Mouse (Mus musculus): ENCODE data around the gene Atl2.

Atl2 gene

DNA sequence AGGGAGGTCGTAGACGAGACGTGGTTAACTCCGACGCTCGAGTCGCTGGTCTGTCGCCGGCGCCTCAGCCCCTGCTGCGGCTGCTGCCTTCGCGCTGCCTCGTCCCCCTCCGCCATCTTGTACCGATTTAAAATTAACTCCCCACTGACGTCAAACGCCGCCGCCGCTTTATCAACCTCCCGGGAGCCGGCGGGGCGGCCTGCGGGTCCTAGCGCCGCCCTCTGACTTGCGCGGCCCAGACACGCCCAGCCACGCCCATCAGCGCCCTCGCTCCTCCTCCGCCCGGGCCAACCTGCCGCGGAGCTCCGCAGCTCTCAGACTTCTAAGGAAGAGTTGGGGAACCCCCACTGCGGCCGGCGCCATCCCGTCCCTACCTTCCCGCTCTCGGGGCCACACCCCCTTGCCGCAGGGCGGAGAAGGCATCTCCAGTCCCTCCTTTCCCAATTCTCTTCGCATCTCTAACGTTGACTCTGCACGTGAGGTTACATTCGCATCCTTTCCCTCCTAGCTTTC is at the start of gene Atl2:
Gene Atl2 (minus strand): TSS at position 213 of the 513 bp plus-strand sequence.
- peak; percentile 85 for DNase-seq (ENCODE audit: low read depth, low spot score)

DNA sequence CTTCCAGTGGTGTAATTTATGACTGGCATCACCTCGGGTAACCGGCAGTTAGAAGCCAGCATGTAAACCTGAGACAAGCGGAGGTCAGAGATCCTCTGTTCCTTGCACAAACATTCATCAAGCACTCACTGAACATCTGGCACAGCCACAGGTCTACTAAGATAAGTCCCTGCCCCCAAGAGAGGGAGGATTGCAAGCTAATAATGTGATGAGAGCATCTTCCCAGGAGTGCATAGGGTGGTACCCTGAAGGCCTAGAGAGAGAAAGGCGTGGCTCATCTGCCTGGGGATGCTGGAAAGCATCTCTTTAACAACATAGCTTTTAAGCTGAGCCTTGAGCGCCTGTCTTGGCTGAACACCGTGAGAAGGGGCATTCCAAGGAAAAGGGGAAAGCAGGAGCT is 48.9 kb upstream of the Atl2 start:
- DNase-seq (ENCODE audit: low read depth, low spot score), result no peak

DNA sequence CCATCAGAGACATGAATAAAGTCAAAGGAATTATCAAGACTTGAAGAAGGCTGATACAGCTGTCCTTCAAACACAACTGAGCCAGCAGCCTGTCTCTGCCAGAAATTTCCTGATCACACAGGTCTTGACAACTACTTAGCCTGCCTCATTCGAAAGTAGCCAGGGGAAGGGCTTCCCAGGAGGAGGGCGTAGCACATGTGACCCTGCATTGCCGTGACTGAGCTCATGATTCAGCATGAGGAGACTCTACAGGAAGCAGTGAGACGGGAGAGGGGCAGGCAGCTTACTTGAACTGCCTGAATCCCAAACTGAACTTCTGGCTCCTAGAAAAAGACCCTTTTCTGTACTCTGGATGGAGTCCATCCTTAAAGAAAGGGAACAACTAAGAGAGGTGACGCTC is 46.5 kb upstream of the Atl2 start:
- DNase-seq (ENCODE audit: low read depth, low spot score), result no peak

DNA sequence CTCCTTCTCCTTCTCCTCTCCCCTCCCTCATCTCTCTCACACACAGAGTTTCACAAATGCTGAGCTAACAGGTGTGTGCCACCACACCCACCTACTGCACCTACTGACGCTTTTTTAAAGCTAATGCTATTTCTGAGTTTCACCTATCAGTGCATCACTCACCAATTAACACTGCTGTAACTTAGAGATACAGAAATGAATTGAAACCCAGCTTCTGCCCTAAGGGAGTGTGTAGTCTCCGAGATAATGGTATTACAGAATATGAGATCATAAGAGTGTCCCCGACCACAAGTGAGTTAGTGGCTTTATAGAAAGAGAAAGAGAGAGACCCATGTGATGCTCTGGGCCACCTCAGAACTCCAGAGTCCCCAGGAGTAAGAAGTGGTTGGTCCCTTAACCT is 43.2 kb upstream of the Atl2 start:
- no peak for DNase-seq (ENCODE audit: low read depth, low spot score)

DNA sequence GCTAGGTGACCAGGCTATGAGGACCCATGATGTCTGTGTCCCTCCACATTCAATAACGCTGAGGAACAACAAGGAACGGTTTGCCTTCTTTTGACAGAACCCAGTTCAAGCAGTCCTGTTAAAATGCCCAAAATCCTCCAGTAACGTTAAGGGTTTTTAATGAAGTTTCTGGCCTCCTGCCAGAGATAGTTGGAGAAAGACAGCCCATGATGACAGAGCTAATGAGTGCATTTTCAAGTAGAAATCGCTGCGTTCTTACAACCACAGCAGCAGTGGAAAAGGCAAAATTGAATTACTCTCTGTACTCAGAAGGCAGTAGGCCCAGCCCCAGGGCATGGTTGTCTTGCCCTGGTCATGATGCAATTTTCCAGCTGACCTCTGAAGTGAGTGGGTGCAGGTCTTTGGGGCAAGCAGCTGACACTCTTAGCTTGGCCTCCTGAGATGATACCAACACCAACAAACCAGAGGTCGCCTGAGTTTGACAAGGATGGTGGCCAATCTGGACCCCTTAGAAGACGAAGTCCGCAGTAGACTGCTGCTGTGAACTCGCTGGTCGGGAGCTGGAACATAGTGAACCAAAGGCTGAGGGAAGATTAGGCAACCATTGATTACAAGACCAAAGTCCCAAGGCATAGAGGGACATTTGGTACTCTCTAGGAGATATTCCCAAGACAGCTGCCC is 42.1 kb upstream of the Atl2 start:
- no peak for DNase-seq (ENCODE audit: low read depth, low spot score)

DNA sequence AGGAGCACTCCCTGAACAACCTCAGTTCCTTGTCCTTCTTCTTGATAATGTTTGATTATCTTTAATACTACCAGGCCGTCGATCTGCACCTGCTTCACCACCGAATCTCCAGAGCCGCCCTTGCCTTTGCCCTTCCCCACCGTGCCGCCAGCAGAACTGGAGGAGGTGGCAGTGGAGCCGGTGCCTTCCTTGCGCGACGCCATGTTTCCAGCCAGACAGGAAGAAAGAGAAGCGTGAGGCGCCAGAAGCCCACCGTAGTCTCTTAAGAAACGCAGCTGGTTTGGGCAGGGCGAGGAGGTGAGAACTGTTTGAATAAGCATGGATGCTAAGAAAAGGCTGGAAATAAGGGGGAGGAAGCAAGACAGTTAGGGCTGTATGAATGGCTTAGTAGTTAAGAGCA is 38.4 kb upstream of the Atl2 start:
- DNase-seq (ENCODE audit: low read depth, low spot score), result no peak

DNA sequence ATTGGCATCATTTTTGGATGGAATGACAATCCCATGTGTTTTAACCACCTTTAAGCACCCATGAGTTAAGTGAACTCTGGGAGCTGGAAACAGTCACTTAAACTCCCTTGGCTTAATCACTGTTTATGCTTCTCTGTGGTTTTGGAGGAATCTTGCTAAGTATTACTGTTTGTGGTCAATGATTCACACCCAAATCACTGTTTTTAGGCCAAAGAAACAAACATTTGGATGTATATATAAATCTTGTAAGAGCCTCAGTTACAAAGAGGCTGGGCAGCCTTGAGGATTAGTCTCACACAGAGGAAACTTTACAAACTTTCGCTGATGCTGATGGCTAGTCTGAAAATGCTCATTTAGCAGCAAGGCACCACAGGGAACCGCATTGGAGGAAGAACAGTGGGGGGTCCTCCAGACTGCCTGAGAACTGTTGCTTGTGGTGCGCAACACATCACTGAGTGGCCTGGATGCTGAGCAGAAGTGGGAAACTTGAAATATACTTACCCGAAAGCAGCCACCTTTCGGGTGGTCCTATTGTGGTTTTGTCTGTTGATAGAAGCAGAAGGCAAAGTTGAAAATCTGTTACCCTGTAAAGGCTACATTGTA is 36.9 kb upstream of the Atl2 start:
- no peak for DNase-seq (ENCODE audit: low read depth, low spot score)

DNA sequence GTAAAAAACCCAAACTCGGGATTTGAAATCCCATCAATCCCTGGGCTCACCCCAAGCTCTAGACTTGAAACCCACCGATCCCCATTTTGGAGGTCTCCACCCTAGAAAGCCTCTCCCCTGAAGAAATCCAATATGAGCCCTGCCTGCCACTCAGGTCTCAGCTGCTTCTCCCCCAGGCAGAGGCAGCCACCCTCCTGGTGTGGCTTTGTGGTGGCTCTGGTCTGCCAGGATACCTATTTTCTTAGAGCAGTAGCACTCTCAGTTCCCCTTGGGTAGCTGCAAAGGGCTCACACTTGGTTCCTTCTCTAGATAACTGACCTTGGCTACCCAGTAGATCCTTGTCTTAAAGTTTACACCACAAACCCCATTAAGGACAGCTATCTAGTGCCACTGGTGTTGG is 31.2 kb upstream of the Atl2 start:
- no peak for DNase-seq (ENCODE audit: low read depth, low spot score)

DNA sequence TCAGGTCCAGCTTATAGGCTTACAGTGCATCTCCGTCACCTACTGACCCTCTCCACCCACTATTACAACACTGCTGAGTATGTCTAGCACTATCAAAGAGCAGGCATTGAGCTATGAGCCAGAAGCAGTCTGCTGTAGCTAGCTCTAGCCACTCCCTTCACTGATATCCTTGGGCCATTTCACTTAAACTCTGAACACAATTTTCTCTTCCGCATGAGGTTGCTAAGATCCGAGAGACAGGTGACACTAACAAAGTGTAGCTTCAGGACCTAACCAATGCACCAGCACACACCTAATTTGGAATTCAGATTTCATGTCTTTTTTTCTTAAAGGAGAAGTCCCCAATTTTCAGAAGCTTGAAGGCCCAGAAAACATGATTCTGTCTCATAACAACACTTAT is 30.6 kb upstream of the Atl2 start:
- DNase-seq (ENCODE audit: low read depth, low spot score), result no peak

DNA sequence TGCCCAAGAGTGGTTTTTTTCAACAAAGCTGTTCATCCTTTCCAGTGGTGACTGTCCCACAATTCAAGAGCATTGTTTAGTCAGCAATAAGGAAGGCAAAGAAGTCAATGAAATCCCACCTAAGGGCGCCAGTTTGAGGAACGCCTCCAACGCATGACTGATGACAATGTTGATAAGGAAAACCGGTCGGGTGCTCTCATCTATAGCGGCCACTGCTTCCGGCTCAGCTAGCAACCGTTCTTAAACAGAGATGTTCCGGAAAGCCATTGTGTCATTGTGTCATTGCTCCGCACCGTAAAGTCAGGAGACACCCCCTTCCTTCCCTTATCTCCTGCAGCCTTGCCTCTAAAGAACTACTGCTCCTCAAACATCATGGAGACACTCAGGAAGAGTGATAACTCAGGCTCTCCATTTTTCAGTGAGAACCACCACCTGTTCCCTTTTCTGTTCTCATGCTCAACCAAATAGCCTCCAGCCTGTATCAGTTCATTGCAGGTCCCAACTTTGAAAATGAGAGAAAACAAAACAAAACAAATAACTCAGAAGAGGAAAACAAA is 30.0 kb upstream of the Atl2 start:
- no peak for DNase-seq (ENCODE audit: low read depth, low spot score)

DNA sequence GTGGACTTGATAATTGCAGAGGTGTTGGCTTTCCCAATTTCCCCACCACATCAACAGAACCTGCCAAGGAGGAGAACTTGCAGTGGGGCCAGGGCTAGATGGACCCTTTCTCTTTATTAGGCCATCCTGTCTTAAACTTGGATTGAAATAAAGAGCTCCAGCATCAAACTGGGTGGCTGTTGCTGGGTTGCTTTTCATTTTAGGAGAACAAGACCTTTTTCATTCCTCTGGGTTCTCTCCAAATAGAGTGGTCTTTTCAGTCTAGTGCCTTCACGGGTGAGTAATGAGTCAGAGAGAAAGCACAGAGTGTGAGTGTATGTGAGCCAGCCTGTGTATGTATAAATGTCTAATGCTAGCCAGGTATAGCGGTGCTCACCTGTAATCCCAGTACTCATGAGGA is 24.4 kb upstream of the Atl2 start:
- DNase-seq (ENCODE audit: low read depth, low spot score), result no peak

DNA sequence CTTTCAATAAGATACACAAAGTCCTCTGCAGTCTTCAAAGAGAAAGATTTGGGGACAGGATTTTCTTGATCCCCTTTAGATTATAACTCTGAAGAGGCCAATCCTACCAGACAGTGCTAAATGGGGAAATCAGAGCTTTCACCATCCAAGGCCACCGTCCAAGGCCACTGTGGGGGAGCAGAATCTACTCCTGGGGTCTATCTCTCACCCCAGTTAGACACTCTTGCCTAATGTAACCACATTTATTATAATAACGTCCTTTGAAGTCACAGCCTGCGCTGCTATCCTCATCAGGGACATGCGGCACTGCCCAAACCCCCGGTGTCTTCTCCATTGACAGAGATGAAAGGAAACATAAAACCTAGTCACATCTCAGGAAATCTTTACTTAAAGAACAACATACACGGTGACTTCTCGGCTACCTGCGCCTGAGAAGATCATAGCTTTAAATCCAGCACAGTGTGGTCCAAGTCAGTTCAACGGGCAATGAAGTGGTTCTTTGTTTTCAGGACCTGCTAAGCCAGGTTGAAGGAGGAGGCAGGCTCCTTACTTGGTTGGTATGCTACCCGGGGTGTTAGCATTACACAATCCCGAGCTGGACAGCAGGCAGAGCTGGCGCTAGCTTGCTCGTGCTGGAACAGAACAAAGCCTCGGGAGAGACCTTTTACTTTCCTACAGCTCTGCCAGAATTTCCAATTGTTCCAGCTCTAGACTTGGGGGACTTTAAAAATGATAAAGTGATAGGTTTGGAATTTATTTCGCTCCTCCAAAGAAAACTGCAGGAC is 23.8 kb upstream of the Atl2 start:
- no peak for DNase-seq (ENCODE audit: low read depth, low spot score)

DNA sequence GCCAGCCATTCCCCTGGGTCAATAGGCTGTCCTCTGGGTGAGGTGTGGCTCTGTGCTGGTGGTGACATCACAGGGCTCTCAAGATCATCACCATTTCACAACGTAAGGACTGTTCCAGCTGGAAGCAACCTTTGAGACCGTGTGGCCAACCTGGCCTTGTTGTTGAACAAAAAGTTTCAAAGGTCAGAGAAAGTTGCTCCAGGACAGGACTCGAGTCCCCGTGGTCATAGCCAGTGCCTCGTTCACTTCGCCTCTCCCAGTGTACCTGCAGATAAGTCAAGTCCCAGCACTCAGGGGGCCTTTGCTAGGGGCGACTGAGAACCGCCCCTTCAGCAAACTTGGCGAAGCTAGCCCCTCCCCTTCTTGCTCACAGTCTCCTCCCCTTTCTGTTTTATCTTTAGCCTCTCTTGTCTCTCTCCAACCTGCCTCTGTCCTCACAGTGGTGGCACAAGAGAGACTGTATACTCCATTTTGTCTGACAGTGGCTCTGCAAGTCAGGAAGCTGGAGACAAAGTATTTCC is 22.6 kb upstream of the Atl2 start:
- DNase-seq (ENCODE audit: low read depth, low spot score), result no peak

DNA sequence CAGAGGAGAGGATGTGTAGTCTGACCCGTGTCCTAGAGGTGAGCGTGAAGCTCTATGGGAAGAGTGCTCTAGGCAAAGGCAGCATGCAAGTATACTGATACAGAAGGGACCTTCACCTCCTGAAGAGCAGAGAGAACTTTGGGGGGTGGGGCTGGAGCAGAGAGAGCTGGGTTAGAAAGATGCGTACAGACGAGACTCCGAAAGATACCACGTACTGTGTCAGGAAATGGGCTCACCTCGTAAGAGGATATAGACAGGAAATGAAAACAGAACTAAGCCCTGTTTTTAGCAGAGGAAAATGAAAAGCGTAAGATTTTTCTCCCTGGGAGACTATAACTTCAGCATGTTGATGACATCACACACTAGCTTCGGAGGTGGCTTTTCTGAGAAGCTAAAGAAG is 21.1 kb upstream of the Atl2 start:
- DNase-seq (ENCODE audit: low read depth, low spot score), result no peak

DNA sequence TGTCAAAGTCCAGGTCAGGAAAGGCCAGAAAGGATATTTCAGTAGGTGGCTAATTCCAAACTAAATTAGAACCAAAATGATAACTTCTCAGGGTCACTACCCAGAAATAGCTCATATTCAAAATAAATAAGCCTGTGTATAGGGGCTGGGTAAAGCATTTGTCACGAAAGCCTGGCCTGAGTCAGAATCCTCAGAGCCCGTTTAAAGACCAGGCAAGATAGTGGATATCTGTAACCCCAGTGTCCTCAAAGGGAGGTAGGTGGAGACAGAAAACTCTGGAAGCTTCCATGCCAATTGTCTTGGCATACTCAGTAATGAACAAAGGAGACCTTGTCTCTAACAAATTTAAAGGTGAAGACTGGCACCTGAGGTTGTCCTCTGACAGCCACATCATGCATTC is 16.3 kb upstream of the Atl2 start:
- no peak for DNase-seq (ENCODE audit: low read depth, low spot score)

DNA sequence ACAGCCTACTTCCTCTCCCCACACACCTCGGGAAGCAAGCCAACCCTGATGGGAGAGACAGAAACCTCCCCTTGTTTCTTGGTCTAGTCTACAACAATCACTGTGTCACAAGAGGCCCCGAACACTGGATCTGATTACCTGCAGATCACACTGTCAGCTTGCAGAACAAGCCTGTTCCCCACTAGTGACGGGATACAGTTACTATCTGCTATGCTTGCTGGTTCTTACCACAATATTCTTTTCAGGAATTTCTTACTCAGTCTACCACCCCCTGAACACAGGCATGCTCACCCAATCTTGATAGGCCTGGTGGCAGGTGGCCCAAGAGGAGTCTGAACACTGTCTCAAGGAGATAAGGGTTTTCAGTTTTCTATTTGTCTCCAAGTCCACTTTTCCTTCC is 15.8 kb upstream of the Atl2 start:
- no peak for DNase-seq (ENCODE audit: low read depth, low spot score)

DNA sequence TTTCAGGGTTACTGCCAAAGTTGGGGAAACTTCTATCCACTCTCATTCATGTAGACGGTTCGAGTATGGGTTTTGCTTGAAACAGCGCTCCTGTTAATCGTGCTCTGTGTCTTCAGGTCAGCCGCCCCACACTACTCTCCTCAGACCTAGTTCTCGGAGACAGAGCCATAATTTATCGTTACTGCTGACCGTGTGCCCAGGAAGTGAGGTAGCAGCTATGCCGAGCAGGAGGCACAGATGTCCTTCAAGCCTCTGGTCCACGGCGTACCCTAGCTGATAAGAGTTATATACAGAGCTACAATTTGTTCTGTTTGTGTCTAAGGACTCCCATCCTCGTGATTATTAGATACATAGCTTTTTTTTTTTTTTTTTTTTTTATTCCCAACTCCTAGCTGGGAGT is 13.6 kb upstream of the Atl2 start:
- DNase-seq (ENCODE audit: low read depth, low spot score), result no peak

DNA sequence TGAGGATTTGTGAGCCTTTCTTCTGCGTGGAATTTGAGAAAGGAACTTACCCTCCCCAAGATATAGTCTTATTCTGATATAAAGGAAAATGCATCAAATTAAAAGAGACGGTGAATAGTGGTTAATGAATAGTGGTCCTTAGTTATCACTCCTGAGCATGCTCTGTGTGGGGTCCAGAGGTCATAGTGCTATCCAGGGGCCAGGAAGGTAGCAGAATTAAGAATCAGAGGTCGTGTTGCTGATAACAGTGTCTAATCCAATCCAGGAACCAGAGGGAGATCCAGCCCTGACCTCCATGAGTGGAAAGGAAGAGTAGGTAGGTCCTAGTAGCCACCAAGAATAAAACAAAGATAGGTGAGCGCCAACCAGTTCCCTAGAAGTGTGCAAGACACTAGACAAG is 11.8 kb upstream of the Atl2 start:
- no peak for DNase-seq (ENCODE audit: low read depth, low spot score)

DNA sequence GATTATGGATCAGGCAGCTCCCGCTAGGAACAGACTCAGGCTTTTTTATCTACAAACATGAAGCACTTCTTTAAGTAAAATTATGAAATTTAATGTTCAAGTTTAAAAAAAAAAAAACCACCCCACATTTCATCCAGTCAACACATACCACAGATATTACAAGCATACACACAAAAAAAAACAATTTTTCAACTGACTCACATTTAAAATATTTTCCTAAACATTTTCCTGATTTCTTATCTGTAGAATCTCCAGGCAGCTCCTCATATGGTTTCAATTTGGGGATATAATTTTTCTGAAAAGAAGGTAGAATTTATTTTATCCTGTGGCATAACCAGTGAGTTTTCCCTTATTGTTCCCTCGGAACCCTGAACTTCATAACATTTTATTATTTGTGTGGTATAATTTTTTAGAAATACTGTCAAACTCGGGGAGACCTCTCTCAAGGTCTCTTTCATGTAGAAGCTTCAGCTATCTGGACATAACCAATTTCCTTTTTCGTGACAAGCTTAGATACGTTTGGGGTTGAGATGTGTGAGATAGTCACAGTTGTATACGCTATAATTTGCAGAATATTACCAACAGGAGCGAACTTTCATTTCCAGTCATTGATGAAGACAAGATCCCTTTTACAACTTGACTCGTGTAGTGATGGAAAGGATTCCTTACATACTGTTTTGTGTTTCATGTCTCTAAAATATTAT is 11.0 kb upstream of the Atl2 start:
- no peak for DNase-seq (ENCODE audit: low read depth, low spot score)

DNA sequence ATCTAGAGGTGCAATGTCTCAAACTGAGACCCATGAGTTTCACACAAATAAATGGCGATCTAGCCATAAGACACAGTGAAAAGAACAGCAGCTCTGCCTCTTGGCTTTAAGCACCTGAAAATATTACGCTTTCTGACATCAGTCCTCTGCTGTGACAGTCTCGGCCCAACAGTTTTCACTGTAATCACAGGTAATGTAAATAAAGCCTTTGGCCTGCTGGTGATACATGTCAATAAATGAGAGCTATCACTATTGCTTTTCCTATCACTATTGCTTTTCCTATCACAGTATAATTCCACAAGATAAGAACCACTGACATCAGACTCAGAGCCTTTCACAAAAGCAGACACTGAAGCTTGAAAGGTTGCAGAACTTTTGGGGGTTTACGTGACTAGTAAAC is 8.7 kb upstream of the Atl2 start:
- DNase-seq (ENCODE audit: low read depth, low spot score), result no peak

DNA sequence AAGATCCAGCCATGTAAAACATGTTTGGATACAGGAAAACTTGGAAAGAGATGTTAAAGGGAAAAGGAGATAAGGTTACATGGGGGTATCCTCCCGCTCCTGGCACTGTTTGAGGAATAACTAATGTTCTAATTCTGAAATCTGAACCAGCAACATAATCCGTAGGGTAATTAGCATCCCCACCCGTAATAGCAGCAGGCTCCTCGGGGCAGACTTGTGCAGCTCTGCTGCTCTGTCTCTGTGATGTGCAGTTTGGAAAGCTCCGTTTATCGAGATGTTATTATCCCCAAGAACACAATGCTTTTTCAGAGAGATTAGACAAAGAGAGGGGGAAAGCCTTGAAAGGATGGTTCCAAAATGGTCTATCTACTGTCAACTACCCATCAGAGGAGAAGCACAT is 5.3 kb upstream of the Atl2 start:
- no peak for DNase-seq (ENCODE audit: low read depth, low spot score)
